ENCODE assay signal across 11 mouse cellular contexts in genomic region chr17:63644390-63644789, GRCm38 (mm10).
A peak's percentile ranks its signal among the peaks of the same experiment; 100 is the strongest.
DNase-seq lines count a peak whose midpoint lies in the region; ATAC-seq lines count a peak whose summit lies in the region.
"Had no signal": no experiment of that assay in that cellular context is flagged by ENCODE, and none has a peak within 500 bp of the region (broad histone marks: within the 10 kb centered on the region; RNA-seq: fewer than 3 reads in every experiment).

No protein-coding gene starts in this region.

- H3K27me3 ChIP-seq in embryonic facial prominence, embryonic 14.5 days (replicated peaks; ENCODE audit: control insufficient read depth, insufficient read depth, low read length): no peaks in the 10 kb centered on the region
- H3K27me3 ChIP-seq in embryonic facial prominence, embryonic 10.5 days (replicated peaks; ENCODE audit: low read depth, poor library complexity, severe bottlenecking): no peaks in the 10 kb centered on the region
- H3K27me3 ChIP-seq: hindbrain, embryonic 15.5 days had no signal

- no peak overlapping the region for H3K4me2 ChIP-seq in embryonic facial prominence, embryonic 14.5 days (ENCODE audit: low read depth, low read length)
- H3K4me2 ChIP-seq: hindbrain, embryonic 15.5 days had no signal

- no peaks in the 10 kb centered on the region for H3K9me3 ChIP-seq in embryonic facial prominence, embryonic 14.5 days (ENCODE audit: control insufficient read depth, low read length)
- H3K9me3 ChIP-seq in embryonic facial prominence, embryonic 10.5 days: no peaks in the 10 kb centered on the region
- H3K9me3 ChIP-seq: hindbrain, embryonic 15.5 days had no signal

- WGBS in embryonic facial prominence, embryonic 14.5 days: 75% methylated on average over 4 of the region's 4 CpGs
- 91% methylated on average over 4 of the region's 4 CpGs for WGBS in embryonic facial prominence, embryonic 10.5 days

- H3K27ac ChIP-seq in embryonic facial prominence, embryonic 14.5 days (replicated peaks; ENCODE audit: low read depth, low read length): no peak overlapping the region
- no peak overlapping the region for H3K27ac ChIP-seq in embryonic facial prominence, embryonic 10.5 days (replicated peaks)
- H3K27ac ChIP-seq: hindbrain, embryonic 15.5 days; layer of hippocampus, adult 2 months had no signal

- no peak overlapping the region for H3K9ac ChIP-seq in embryonic facial prominence, embryonic 14.5 days (ENCODE audit: low read depth, low read length)
- H3K9ac ChIP-seq: hindbrain, embryonic 15.5 days had no signal

- DNase-seq in embryonic facial prominence, embryonic 14.5 days (ENCODE audit: low spot score): peak; percentile 57
- no peak for DNase-seq in embryonic facial prominence, embryonic 10.5 days (ENCODE audit: low spot score)
- peak; percentile 9 for DNase-seq in lung, postnatal 36 days
- no peak for DNase-seq in lung, postnatal 25 days (ENCODE audit: low spot score)
- DNase-seq in gastrocnemius, postnatal 10 days: peak; percentile 47
- DNase-seq in right cerebral cortex, postnatal 25 days: no peak
- DNase-seq in right cerebral cortex, adult 2 months (ENCODE audit: low spot score in 2 of 2): no peak
- DNase-seq in thymus, adult 18-20 months: no peak
- DNase-seq: lung, adult 18-20 months had no signal

- ATAC-seq in embryonic facial prominence, embryonic 14.5 days (ENCODE audit: low read depth): no peak

- H3K4me3 ChIP-seq in embryonic facial prominence, embryonic 14.5 days (ENCODE audit: low read depth, low read length): no peak overlapping the region
- H3K4me3 ChIP-seq in embryonic facial prominence, embryonic 10.5 days: no peak overlapping the region
- H3K4me3 ChIP-seq: hindbrain, embryonic 15.5 days; layer of hippocampus, adult 2 months had no signal

- H3K36me3 ChIP-seq in embryonic facial prominence, embryonic 14.5 days (ENCODE audit: control insufficient read depth, insufficient read depth, low read length): no peaks in the 10 kb centered on the region
- no peaks in the 10 kb centered on the region for H3K36me3 ChIP-seq in embryonic facial prominence, embryonic 10.5 days (replicated peaks)
- H3K36me3 ChIP-seq: hindbrain, embryonic 15.5 days had no signal

- H3K4me1 ChIP-seq in embryonic facial prominence, embryonic 14.5 days (ENCODE audit: control insufficient read depth, insufficient read depth, low read length): no peaks in the 10 kb centered on the region
- no peaks in the 10 kb centered on the region for H3K4me1 ChIP-seq in embryonic facial prominence, embryonic 10.5 days
- H3K4me1 ChIP-seq: hindbrain, embryonic 15.5 days had no signal

Comparison
In these comparisons a context has a peak if more than half of its experiments do, and no peak if none do; other contexts are left out.
1. DNase-seq: peak in embryonic facial prominence, embryonic 14.5 days (single experiment), lung, postnatal 36 days (single experiment) and gastrocnemius, postnatal 10 days (single experiment); none in embryonic facial prominence, embryonic 10.5 days (single experiment), lung, postnatal 25 days (single experiment), right cerebral cortex, postnatal 25 days (single experiment), right cerebral cortex, adult 2 months (0 of 2) and thymus, adult 18-20 months (0 of 2).